In the genomic region with DNA sequence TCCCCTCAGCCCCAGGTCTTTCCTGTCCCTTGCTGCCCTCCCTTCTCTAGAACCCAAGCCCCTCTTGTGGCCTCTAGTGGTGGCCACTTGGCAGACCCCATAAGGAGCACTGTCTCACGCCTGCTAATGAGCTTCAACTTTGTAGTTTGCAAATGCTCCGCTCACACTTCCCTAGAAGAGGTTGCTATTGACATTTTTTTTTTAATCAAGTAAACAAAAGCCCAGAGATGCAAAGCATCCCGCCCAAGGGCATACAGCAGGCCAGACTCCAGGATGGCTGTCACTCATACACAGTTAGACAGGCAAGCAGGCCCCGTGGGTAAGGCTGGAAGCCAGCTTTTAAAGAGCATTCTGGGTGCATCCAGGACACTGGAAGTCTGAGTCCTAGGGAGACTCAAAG, we compare ENCODE assay signal across 13 mouse cellular contexts. TPM values are rescaled to one million over a fixed set of nuclear protein-coding genes. Genes with fewer than 3 reads are reported as not detected.
DNase-seq lines count a peak whose midpoint lies in the region; ATAC-seq and TF ChIP-seq lines count a peak whose summit lies in the region.
"Had no signal": no experiment of that assay in that cellular context is flagged by ENCODE, and none has a peak within 500 bp of the region (broad histone marks: within the 10 kb centered on the region; RNA-seq: fewer than 3 reads in every experiment).

No protein-coding gene starts in this region.

- no peak for TF ChIP-seq CTCF in testis, adult 2 months (IDR thresholded peaks at IDR 0.05; ENCODE audit: control insufficient read depth, insufficient read depth, insufficient replicate concordance, low read depth, low read length)
- no peak for TF ChIP-seq CTCF in thymus, adult 2 months (IDR thresholded peaks at IDR 0.05; ENCODE audit: borderline replicate concordance, control insufficient read depth, extremely low read depth, insufficient read depth, low read length, poor library complexity)

- no peak overlapping the region for H3K9ac ChIP-seq in forebrain, embryonic 16.5 days (replicated peaks; ENCODE audit: low read depth, low read length)
- 0 out of 2 replicates have a peak overlapping the region, but pooled peaks have one; percentile 34 for H3K9ac ChIP-seq in midbrain, embryonic 12.5 days (replicated peaks)

- no peak for DNase-seq in testis, postnatal 14 days (ENCODE audit: low spot score)
- no peak for DNase-seq in thymus, adult 2 months
- DNase-seq in T-cell, adult 2 months (ENCODE audit: low spot score) = no peak
- no peak for DNase-seq in layer of hippocampus, postnatal 36 days
- DNase-seq: cerebellum, adult 18-20 months; kidney, adult 8-10 months had no signal

- peak; percentile 13; the same call in 1 of the 2 replicates for ATAC-seq in forebrain, embryonic 16.5 days
- no peak for ATAC-seq in midbrain, embryonic 12.5 days (ENCODE audit: low FRiP score, low read depth)

- no peaks in the 10 kb centered on the region for H3K9me3 ChIP-seq in forebrain, embryonic 16.5 days (ENCODE audit: control insufficient read depth, low read length)
- H3K9me3 ChIP-seq in midbrain, embryonic 12.5 days = no peaks in the 10 kb centered on the region

- 9% methylated on average over 4 of the region's 4 CpGs for WGBS in forebrain, embryonic 16.5 days
- 8% methylated on average over 4 of the region's 4 CpGs for WGBS in midbrain, embryonic 12.5 days
- WGBS in thymus, adult 2 months = 80% methylated on average over 4 of the region's 4 CpGs

- no peak for TF ChIP-seq POLR2A in testis, adult 2 months (IDR thresholded peaks at IDR 0.05; ENCODE audit: control insufficient read depth, low read depth, low read length)
- no peak for TF ChIP-seq POLR2A in thymus, adult 2 months (IDR thresholded peaks at IDR 0.05; ENCODE audit: control insufficient read depth, extremely low read depth, insufficient read depth, low read length, poor library complexity)

- H3K27me3 ChIP-seq in testis, adult 2 months (ENCODE audit: control insufficient read depth, insufficient read depth, low read length) = no peaks in the 10 kb centered on the region
- no peaks in the 10 kb centered on the region for H3K27me3 ChIP-seq in forebrain, embryonic 16.5 days (replicated peaks; ENCODE audit: control insufficient read depth, insufficient read depth, low read length)
- peaks cover 44% of the 10 kb centered on the region for H3K27me3 ChIP-seq in midbrain, embryonic 12.5 days
- H3K27me3 ChIP-seq in thymus, adult 2 months (ENCODE audit: control insufficient read depth, insufficient read depth, low read length) = no peaks in the 10 kb centered on the region

- no peaks in the 10 kb centered on the region for H3K36me3 ChIP-seq in testis, adult 2 months (ENCODE audit: control insufficient read depth, insufficient read depth, low read length)
- no peaks in the 10 kb centered on the region for H3K36me3 ChIP-seq in forebrain, embryonic 16.5 days (ENCODE audit: control insufficient read depth, insufficient read depth)
- H3K36me3 ChIP-seq in midbrain, embryonic 12.5 days = no peaks in the 10 kb centered on the region
- H3K36me3 ChIP-seq in thymus, adult 2 months (ENCODE audit: control insufficient read depth, insufficient read depth, low read length) = no peaks in the 10 kb centered on the region

- H3K27ac ChIP-seq in testis, adult 2 months (ENCODE audit: control insufficient read depth, insufficient read depth, low read depth, low read length) = no peak overlapping the region
- H3K27ac ChIP-seq in forebrain, embryonic 16.5 days (ENCODE audit: low read length) = peak overlapping the region; percentile 60; the same call in 1 of the 2 replicates
- H3K27ac ChIP-seq in midbrain, embryonic 12.5 days (replicated peaks) = peak overlapping the region; percentile 97
- H3K27ac ChIP-seq in thymus, adult 2 months (ENCODE audit: control insufficient read depth, insufficient read depth, low read length) = no peak overlapping the region

- H3K4me2 ChIP-seq in forebrain, embryonic 16.5 days (ENCODE audit: low read length) = 0 out of 2 replicates have a peak overlapping the region, but pooled peaks have one; percentile 16
- peak overlapping the region; percentile 59 for H3K4me2 ChIP-seq in midbrain, embryonic 12.5 days (replicated peaks)

- peaks cover 18% of the 10 kb centered on the region for H3K4me1 ChIP-seq in testis, adult 2 months (ENCODE audit: control insufficient read depth, insufficient read depth, low read length)
- H3K4me1 ChIP-seq in forebrain, embryonic 16.5 days (replicated peaks; ENCODE audit: control insufficient read depth, insufficient read depth, low read length) = peaks cover 33% of the 10 kb centered on the region
- H3K4me1 ChIP-seq in midbrain, embryonic 12.5 days = peaks cover 48% of the 10 kb centered on the region
- peaks cover 11% of the 10 kb centered on the region for H3K4me1 ChIP-seq in thymus, adult 2 months (replicated peaks; ENCODE audit: control insufficient read depth, insufficient read depth, low read length)

- peak overlapping the region; percentile 80 for H3K4me3 ChIP-seq in testis, adult 2 months (ENCODE audit: control insufficient read depth, low read depth, low read length)
- no peak overlapping the region for H3K4me3 ChIP-seq in forebrain, embryonic 16.5 days (replicated peaks; ENCODE audit: low read length)
- H3K4me3 ChIP-seq in midbrain, embryonic 12.5 days = no peak overlapping the region
- no peak overlapping the region for H3K4me3 ChIP-seq in thymus, adult 2 months (ENCODE audit: control insufficient read depth, insufficient read depth, low read length)
- H3K4me3 ChIP-seq: erythroblast, embryonic 14.5 days had no signal

RNA-seq across cellular contexts. Expression of gene Fam92b, which starts 0.7 kb away (rescaled TPM):
- polyA plus RNA-seq in testis, adult 2 months (2012; rRNA removed) = 10.1 and 10.9 TPM in 2 replicates
- 1.3 and 1.8 TPM in 2 replicates for polyA plus RNA-seq in forebrain, embryonic 16.5 days (2015; fragmentation: Nextera tagmentation; extraction: Ambion mirVana)
- polyA plus RNA-seq in midbrain, embryonic 12.5 days (2016; fragmentation: Nextera tagmentation; extraction: Ambion mirVana) = 1.3 and 2.3 TPM in 2 replicates
- 0.39 TPM in 1 of 2 replicates, not detected in the other for polyA plus RNA-seq in thymus, adult 2 months (2012; rRNA removed)
- total RNA-seq in layer of hippocampus, postnatal 36 days (2021) = under 1 TPM; 0.30 to 0.53 TPM
- total RNA-seq: ES-E14; granulocyte monocyte progenitor cell, adult 5-6 weeks had no signal
- polyA plus RNA-seq: erythroblast, embryonic 14.5 days; small intestine, adult 2 months had no signal

RNA-seq across cellular contexts. Expression of gene Gse1, which starts 51.7 kb away (rescaled TPM):
- 4.0 and 4.3 TPM in 2 replicates for polyA plus RNA-seq in testis, adult 2 months (2012; rRNA removed)
- 26.9 and 34.9 TPM in 2 replicates for polyA plus RNA-seq in forebrain, embryonic 16.5 days (2015; fragmentation: Nextera tagmentation; extraction: Ambion mirVana)
- polyA plus RNA-seq in midbrain, embryonic 12.5 days (2016; fragmentation: Nextera tagmentation; extraction: Ambion mirVana) = 26.5 and 28.8 TPM in 2 replicates
- polyA plus RNA-seq in thymus, adult 2 months (2012; rRNA removed) = 202 and 226 TPM in 2 replicates
- total RNA-seq in layer of hippocampus, postnatal 36 days (2021) = 100 to 1,000 TPM; 147 to 155 TPM

Comparison
In these comparisons a context has a peak if more than half of its experiments do, and no peak if none do; other contexts are left out.
1. H3K27ac ChIP-seq: peak in forebrain, embryonic 16.5 days (single experiment) and midbrain, embryonic 12.5 days (single experiment); none in testis, adult 2 months (single experiment) and thymus, adult 2 months (single experiment).